Mouse (Mus musculus): ENCODE data around the gene Ifrd2. TPM values are rescaled to one million over a fixed set of nuclear protein-coding genes. Genes with fewer than 3 reads are reported as not detected.

Ifrd2 gene
- polyA plus RNA-seq, 1 experiment from 2014 or later, result 39.3 TPM

DNA sequence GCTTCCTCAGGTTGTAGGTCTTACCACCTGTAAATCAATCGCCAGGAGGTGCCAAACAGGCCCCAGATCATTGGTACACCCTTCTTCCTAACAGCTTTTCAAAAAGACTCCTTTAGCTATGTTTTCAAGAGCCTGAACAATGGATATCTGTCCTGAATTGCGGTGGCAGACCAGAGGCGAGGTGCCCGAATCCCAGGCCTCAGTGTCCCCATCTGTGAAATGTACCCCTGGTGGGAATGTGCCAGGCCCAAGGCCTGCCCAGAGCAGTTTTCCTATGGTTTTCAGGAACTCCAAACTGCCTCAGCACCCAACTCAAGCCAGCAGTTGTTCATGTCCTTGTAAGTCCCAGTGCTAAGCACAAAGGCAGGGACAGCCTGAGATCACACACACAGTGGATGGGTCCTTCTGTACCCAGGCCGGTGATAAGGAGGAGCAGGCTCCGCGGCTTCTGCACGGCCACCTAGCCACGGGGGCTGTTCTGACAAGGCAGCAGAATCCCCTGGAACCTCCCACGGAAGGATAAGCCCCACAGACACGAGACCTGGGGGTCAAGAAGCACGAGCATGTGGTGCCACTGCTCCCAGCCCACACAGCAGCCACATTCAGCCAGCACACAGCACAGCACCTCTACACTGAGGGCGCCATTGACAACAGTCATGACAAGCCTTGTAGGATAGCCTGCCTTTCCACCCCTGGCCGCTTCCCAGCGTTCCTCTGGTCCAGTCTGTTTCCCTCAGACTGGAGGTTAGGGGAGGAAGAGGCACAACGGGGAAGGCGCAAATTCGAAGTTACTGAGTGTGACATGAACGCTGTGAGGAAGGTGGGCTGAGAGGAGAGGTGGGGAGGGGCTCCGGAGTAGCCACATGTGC lies 40.2 kb downstream of the Ifrd2 start:
- Histone ChIP-seq H3K9ac (peak overlapping the region; percentile 68), H3K4me1 (peaks cover 79% of the 10 kb centered on the region), H3K36me3 (peaks cover 54% of the 10 kb centered on the region), H3K27ac (peak overlapping the region; percentile 91), H3K27me3 (no peaks in the 10 kb centered on the region), H3K4me2 (peak overlapping the region; percentile 99), H3K9me3 (no peaks in the 10 kb centered on the region), H3K4me3 (no peak overlapping the region)
- no peak for ATAC-seq (ENCODE audit: insufficient number of reproducible peaks, insufficient read depth, low FRiP score, low TSS enrichment, low read depth)
- WGBS, result 41% methylated on average over 20 of the region's 20 CpGs

DNA sequence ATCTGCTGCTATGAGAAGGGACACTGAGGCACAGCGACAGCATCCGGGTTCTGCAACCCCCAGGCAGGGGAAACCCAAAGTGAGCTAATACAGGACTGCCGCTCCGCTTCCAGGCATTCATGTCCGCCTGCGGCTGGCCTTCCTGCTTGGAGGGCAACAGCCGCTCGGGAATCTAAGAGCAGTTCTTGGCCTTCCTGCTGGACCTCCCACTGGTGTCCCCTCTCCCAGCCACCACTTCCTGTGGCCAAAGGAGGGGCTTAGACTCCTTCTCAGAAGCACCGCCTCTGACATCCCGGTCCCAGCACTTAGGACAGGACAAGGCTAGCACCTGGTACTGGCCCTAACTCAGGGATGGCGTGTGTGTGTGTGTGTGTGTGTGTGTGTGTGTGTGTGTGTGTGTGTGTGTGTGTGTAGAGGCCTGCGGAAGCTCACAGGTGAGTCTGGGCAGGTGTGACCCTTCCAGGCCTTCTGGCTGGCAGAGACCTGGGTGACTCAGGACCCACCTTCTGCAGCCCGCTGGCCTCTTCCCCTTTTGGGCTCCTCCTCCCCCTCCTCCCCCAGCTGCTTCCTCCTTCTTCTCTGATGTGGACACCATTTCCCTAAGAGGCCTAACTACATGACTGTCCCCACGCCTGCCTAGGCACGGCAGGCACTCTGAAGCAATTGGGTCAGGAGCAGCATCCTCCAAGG lies 41.4 kb downstream of the Ifrd2 start:
- peaks cover 44% of the 10 kb centered on the region for H3K36me3 ChIP-seq
- H3K9me3 ChIP-seq, result no peaks in the 10 kb centered on the region
- no peak overlapping the region for H3K4me3 ChIP-seq
- ATAC-seq (ENCODE audit: insufficient number of reproducible peaks, insufficient read depth, low FRiP score, low TSS enrichment, low read depth), result no peak
- WGBS, result 48% methylated on average over 12 of the region's 15 CpGs
- peak overlapping the region; percentile 91 for H3K27ac ChIP-seq
- H3K4me2 ChIP-seq, result peak overlapping the region; percentile 99
- no peaks in the 10 kb centered on the region for H3K27me3 ChIP-seq
- H3K9ac ChIP-seq, result peak overlapping the region; percentile 68
- peaks cover 88% of the 10 kb centered on the region for H3K4me1 ChIP-seq

DNA sequence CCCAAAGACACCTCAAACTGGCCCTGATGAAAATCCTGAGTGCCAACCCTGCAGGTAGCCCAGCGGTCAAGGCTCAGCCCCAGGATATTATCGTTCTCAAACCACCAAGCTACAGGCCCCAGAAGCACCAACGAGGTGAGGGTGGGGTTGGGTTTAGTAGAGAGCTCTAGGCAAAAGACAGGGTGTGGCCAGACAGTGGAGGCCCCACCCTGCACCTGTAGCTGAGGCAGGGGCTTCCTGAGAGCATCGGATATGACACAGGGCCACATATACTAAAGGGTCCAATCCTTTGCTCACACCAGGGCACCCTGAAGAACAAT lies 41.9 kb downstream of the Ifrd2 start:
- Histone ChIP-seq H3K4me3 (no peak overlapping the region), H3K27me3 (no peaks in the 10 kb centered on the region), H3K4me2 (peak overlapping the region; percentile 99), H3K9ac (peak overlapping the region; percentile 66; the same call in 1 of the 2 replicates), H3K9me3 (no peaks in the 10 kb centered on the region), H3K4me1 (peaks cover 92% of the 10 kb centered on the region), H3K36me3 (peaks cover 39% of the 10 kb centered on the region), H3K27ac (peak overlapping the region; percentile 91)
- ATAC-seq (ENCODE audit: insufficient number of reproducible peaks, insufficient read depth, low FRiP score, low TSS enrichment, low read depth), result no peak
- 31% methylated on average over 4 of the region's 4 CpGs for WGBS

DNA sequence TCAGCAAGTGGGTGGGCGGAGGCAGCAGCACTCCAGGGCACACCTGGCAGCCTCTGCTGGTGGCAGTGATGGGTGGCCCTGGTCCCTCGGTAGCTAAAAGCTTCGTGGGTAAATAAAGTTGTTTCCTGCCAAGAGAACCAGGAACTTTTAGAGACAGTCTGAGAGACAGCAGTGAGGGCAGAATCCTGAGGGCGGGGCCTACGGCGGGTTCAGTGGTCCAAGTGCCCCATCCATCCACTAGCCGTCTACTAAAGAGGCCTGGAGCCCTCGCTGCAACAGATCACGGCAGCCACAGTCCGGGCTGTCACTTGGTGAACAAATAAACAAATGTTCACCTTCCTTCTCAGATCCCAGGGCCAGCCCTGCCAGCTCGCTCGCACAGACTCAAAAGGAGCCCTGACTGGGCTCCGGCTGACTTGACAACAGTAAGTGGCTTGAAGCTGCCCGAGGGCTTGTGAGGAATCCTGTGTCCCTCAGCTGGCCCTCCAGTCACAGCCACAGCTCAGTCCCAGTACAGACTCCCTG lies 42.5 kb downstream of the Ifrd2 start:
- peak overlapping the region; percentile 91 for H3K27ac ChIP-seq
- H3K4me3 ChIP-seq, result peak overlapping the region; percentile 21
- no peaks in the 10 kb centered on the region for H3K27me3 ChIP-seq
- H3K4me2 ChIP-seq, result peak overlapping the region; percentile 99
- H3K9ac ChIP-seq, result peak overlapping the region; percentile 66
- WGBS, result 20% methylated on average over 14 of the region's 14 CpGs
- peaks cover 33% of the 10 kb centered on the region for H3K36me3 ChIP-seq
- no peaks in the 10 kb centered on the region for H3K9me3 ChIP-seq
- ATAC-seq (ENCODE audit: insufficient number of reproducible peaks, insufficient read depth, low FRiP score, low TSS enrichment, low read depth), result no peak
- peaks cover 88% of the 10 kb centered on the region for H3K4me1 ChIP-seq

DNA sequence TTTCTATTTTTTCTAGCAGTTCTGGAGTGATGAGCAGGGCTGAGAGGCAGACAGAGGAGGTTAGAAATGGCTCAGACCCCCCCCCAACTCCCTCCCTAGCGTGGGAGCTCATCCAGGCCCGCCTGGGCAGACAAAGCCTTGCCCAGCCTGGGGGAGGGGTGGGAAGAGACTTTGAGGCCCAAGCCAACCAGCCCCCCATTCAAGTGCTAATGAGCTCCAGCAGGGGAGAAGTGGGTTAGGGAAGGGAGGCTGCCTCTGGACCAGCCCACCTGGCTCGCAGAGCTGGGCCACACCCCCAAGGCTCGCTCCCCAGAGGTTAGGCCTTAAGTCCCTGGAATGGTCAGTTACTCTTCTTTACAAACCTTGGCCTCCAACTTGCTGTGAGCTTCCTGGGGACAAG lies 43.1 kb downstream of the Ifrd2 start:
- peaks cover 83% of the 10 kb centered on the region for H3K4me1 ChIP-seq
- peaks cover 27% of the 10 kb centered on the region for H3K36me3 ChIP-seq
- peak overlapping the region; percentile 91 for H3K27ac ChIP-seq
- peak overlapping the region; percentile 21; the same call in 1 of the 2 replicates for H3K4me3 ChIP-seq
- WGBS, result 3% methylated on average over 4 of the region's 4 CpGs
- H3K9me3 ChIP-seq, result no peaks in the 10 kb centered on the region
- ATAC-seq (ENCODE audit: insufficient number of reproducible peaks, insufficient read depth, low FRiP score, low TSS enrichment, low read depth), result no peak
- peak overlapping the region; percentile 66 for H3K9ac ChIP-seq
- peak overlapping the region; percentile 99 for H3K4me2 ChIP-seq
- no peaks in the 10 kb centered on the region for H3K27me3 ChIP-seq

DNA sequence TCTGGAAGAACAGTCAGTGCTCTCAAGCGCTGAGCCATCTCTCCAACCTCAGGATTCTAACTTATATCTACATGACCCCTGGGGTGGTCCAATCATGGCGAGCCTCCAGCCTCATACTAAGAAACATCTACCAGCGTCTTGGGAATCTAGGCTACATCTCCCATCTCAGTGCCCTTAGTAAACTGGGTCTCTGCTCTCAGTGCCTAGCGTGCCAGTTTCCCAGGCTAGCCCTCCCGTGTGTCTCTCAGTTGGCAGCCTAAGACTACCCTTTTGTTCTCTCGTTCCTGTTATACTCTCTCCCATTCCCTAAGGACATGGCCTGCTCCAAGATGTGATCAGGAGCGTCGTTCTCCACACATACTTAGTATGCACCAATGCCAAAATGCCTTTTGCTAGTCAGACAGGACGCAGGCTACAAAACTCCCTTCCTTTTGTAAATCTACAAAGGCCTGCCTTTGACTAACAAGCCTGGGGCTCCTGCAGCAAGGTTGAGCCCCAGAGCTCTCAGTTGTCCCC lies 43.9 kb downstream of the Ifrd2 start:
- H3K36me3 ChIP-seq, result peaks cover 22% of the 10 kb centered on the region
- 0 out of 2 replicates have a peak overlapping the region, but pooled peaks have one; percentile 84 for H3K4me3 ChIP-seq
- no peaks in the 10 kb centered on the region for H3K9me3 ChIP-seq
- ATAC-seq (ENCODE audit: insufficient number of reproducible peaks, insufficient read depth, low FRiP score, low TSS enrichment, low read depth), result no peak
- peak overlapping the region; percentile 91 for H3K27ac ChIP-seq
- H3K9ac ChIP-seq, result 0 out of 2 replicates have a peak overlapping the region, but pooled peaks have one; percentile 40
- no peaks in the 10 kb centered on the region for H3K27me3 ChIP-seq
- H3K4me1 ChIP-seq, result peaks cover 83% of the 10 kb centered on the region
- H3K4me2 ChIP-seq, result peak overlapping the region; percentile 99
- 54% methylated on average over 9 of the region's 9 CpGs for WGBS

DNA sequence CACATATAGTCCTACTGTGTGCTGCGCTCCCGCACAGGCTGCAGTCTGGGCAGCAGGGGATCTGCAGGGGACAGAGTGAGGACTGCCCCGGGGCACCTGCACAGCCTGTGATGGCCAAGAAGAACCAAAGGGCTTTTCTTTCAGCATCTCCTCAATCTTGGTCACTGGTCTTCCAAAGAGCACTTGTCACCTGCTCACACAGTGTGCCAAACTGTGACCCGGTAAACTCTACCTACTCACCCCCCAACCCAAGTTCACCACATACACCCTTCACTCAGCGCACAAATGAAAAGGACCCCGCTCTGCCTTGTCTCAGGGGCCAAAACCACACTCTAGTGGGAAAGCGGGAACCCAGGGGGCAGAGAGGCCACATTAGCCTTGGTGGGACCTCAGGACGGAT lies 44.4 kb downstream of the Ifrd2 start:
- Histone ChIP-seq H3K27me3 (no peaks in the 10 kb centered on the region), H3K4me1 (peaks cover 81% of the 10 kb centered on the region), H3K4me3 (peak overlapping the region; percentile 84; the same call in 1 of the 2 replicates), H3K4me2 (peak overlapping the region; percentile 99), H3K9ac (peak overlapping the region; percentile 93), H3K36me3 (peaks cover 22% of the 10 kb centered on the region), H3K9me3 (no peaks in the 10 kb centered on the region), H3K27ac (peak overlapping the region; percentile 91)
- WGBS, result 84% methylated on average over 8 of the region's 8 CpGs
- no peak for ATAC-seq (ENCODE audit: insufficient number of reproducible peaks, insufficient read depth, low FRiP score, low TSS enrichment, low read depth)

DNA sequence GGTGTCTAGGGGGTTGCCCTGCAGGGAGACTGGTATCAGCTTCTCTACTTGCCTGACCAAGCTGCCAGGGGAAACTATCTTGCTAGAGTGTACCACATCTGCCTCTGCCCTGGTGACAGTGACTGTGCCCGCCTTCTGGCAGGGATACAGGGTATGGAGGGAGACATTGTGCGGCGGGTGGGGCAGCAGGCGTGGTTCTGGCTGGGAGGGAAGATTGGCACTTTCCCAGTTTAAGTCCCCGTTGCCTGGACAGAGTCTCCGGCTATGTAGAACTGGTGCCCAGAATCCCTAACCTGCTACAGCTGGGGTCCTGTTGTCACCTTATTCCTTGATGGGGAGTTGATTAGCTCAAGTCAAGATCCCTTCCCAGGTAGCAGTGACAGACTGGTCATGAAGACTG lies 45.0 kb downstream of the Ifrd2 start:
- no peak for ATAC-seq (ENCODE audit: insufficient number of reproducible peaks, insufficient read depth, low FRiP score, low TSS enrichment, low read depth)
- Histone ChIP-seq H3K9ac (peak overlapping the region; percentile 93), H3K4me3 (peak overlapping the region; percentile 84), H3K36me3 (peaks cover 22% of the 10 kb centered on the region), H3K27me3 (no peaks in the 10 kb centered on the region), H3K4me1 (peaks cover 78% of the 10 kb centered on the region), H3K4me2 (peak overlapping the region; percentile 99), H3K9me3 (no peaks in the 10 kb centered on the region), H3K27ac (peak overlapping the region; percentile 91)
- WGBS, result 74% methylated on average over 6 of the region's 6 CpGs

DNA sequence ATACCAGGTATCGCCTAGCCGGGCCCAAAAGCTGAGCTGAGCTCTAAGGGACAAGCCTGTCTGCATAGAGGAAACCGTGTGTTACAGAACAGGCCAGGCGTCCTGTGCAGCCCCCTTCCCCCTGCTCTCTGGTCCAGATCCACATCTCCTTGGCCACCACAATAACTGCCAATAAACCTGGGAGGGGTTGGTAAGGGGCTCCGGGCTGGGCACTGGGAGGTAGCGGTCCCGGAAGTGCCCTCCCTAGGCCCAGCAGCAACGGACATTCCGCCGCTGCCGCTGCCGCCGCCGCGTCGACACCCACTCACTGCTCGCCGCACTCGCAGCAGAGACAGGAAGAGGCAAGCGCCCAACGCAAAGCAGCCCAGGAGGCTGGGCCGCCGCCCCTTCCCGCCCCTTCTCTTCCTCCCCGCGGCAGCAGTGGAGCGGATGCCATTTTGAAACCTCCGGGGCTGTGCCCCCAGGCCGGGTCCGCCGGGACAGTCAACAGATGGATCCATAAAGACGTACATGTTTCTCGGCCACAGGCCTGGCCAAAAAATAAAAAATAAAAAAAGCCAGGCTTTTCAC lies 45.7 kb downstream of the Ifrd2 start:
- 0 out of 2 replicates have a peak, but pooled peaks have one; percentile 10 for ATAC-seq (ENCODE audit: insufficient number of reproducible peaks, insufficient read depth, low FRiP score, low TSS enrichment, low read depth)
- H3K36me3 ChIP-seq, result peaks cover 18% of the 10 kb centered on the region
- peak overlapping the region; percentile 93 for H3K9ac ChIP-seq
- no peaks in the 10 kb centered on the region for H3K9me3 ChIP-seq
- peak overlapping the region; percentile 99 for H3K4me2 ChIP-seq
- H3K4me3 ChIP-seq, result peak overlapping the region; percentile 84
- no peaks in the 10 kb centered on the region for H3K27me3 ChIP-seq
- peaks cover 71% of the 10 kb centered on the region for H3K4me1 ChIP-seq
- WGBS, result 2% methylated on average over 33 of the region's 33 CpGs
- H3K27ac ChIP-seq, result peak overlapping the region; percentile 91

DNA sequence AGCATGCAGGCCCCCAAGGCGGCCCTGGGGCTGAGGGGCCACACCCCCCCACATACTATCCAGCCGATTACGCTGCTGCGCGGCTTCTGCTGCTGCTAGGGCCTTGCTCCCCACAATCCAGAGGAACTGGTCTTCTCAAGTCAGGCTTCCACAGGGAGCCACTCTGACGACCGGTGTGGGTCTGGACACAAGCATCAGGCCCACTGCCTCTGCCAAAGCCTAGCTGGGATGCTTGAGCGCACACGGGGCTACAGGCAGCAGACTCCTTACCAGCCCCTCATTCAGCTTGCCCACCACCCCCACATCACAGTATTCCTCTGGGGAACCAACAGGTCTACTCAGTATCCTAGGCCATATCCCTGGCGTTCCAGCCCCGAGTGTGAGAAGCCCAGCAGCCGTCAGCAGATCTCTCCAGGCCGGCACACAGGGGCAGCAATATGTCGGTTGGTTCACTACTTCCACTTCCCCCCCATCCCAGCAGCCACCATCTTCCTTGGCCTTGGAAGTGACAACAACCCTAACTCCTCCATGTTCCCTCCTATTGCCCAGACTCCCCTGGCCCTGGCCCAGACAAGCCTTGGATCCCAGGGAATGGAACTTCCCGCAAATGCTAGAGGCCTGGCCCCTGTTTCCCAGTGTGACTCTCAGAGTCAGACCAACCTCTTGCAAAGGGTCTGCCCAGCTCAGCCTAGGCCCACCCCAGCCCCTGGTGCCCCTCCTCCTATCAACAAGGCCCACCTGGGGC lies 46.4 kb downstream of the Ifrd2 start:
- WGBS, result 1% methylated on average over 15 of the region's 15 CpGs
- no peak for ATAC-seq (ENCODE audit: insufficient number of reproducible peaks, insufficient read depth, low FRiP score, low TSS enrichment, low read depth)
- H3K36me3 ChIP-seq, result peaks cover 13% of the 10 kb centered on the region
- H3K27ac ChIP-seq, result peak overlapping the region; percentile 91
- peak overlapping the region; percentile 99 for H3K4me2 ChIP-seq
- peak overlapping the region; percentile 84 for H3K4me3 ChIP-seq
- H3K27me3 ChIP-seq, result no peaks in the 10 kb centered on the region
- H3K9ac ChIP-seq, result peak overlapping the region; percentile 93
- H3K9me3 ChIP-seq, result no peaks in the 10 kb centered on the region
- peaks cover 64% of the 10 kb centered on the region for H3K4me1 ChIP-seq
